Mouse (Mus musculus) monocyte, adult 2 months (primary cell): ENCODE measurements around the gene Tsga10ip.
A peak's percentile ranks its signal among the peaks of the same experiment; 100 is the strongest.
"Not testable (repeated sequence)": the region's sequence is repeated elsewhere in the genome, so short reads cannot be mapped to it uniquely, and the experiment has no call there.

Experiments
- DNase-seq, 2 experiments: peaks; one replicate each; pipeline ENCODE4 v3.0.0; 2022; ENCODE audit warnings: low spot score in 2 of 2, low read depth in 1 of 2

The Tsga10ip gene

DNA sequence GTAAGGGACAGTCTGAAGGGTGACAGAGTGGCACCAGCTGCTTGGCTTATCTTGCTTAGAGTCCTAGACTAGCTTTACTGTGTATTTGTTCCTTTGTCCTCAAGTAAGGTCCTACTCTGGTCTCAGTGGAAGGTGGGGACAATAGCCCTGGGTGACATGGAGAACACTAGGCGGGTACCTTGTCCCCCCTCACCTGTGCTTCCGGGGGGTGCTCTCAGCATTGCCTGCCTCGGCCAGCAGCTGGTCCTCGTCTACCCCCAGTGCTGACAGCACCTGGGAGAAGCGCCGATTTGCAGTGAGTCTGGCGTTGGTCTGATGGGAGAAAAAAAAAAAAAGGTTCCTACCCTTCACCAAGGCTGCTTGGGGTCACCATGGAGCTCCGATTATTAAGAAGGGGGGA lies 11.9 kb downstream of the Tsga10ip start:
- no peak for DNase-seq

DNA sequence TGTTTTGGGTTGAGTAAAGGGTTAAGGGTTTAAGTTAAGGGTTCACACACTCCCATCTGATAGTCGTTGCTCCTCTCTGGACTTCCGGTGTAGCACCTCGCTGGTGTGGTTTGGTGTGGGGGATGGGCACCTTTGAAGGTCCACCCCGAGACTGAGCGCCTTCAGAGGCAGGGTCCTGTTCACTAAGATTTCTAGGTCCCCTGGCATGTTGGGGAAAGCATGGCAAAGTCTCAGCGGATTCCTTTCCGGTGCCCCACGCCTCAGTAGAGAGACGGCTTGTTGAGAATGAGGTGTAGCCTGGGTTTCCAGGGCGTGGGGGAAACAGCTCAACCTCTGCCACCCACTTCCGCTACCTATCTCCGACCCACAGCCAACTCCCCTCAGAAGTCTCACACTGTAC lies 12.7 kb downstream of the Tsga10ip start:
- DNase-seq, result no peak

DNA sequence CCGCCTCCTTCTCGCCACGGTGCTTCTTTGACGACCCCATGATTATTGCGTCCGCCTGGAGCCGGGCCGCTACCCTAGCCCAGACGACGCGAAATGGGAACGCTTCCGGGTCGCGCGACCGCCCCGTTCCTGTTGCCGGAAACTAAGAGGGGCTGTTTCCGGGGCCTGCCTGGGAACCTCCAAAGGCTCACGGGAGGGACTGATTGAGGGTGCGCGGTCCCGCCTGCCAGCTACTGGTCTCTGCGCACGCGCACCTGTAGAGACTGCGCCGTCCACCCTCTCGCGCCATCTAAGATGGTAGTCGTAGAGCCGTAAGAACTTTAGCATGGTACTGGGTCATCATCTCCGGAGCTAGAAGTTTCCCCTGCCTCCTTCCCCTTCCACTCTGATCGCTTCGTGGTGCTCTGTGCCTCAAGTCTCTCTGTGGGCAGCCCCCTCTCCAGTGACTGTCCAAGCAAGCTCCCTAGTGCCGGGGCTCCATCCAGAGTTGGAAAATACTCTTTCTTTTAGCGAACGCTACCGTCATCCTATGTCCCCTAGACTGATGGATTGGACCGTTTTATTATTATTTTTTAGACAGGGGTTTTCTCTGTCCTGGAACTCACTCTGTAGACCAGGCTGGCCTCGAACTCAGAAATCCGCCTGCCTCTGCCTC lies 13.6 kb downstream of the Tsga10ip start, which contains the start of gene Sart1:
Sart1 (minus strand) TSS at position 116 of the 655 bp plus-strand sequence.
- peak; percentile 85 to 87 for DNase-seq

DNA sequence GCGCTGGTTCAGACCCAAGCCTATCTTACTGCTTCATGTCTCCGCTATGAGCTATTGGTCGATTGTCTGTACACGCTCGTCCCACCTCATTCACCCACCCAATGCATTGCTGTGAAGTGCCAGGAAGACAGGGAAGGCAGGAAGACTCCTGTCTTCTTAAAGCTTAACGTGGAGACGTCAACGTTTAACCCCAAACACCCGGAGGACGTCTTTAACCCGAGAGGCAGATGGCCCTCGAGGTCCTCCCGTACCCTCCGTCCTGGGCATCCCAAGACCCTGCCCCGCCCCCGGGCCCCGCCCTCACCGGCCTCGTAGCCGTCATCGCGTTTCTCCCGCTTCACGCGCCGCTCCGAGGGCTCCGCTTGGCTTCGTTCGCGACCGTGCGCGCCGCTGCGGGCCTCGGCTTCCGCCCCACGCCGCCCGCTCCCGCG lies 14.3 kb downstream of the Tsga10ip start:
- no peak for DNase-seq

DNA sequence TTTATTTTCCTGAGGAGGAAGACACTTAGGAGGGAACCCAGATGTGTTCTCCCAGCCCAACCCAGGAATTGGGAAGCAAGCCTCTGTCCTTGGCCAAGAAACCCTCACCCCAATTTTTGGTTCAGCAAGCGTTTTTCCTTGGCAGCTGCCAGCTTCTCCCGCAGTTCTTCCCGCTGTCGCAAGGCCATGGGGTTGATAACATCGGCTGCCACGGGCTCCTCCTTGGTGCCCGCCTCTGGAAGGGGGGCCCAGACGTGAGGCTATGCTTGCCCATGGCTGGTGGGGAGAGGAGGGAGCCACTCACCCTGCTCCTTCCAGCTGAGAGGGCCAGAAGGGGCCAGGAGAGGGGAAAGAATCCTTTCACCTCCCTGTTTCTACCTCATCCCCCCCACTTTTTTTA lies 17.6 kb downstream of the Tsga10ip start:
- no peak for DNase-seq

DNA sequence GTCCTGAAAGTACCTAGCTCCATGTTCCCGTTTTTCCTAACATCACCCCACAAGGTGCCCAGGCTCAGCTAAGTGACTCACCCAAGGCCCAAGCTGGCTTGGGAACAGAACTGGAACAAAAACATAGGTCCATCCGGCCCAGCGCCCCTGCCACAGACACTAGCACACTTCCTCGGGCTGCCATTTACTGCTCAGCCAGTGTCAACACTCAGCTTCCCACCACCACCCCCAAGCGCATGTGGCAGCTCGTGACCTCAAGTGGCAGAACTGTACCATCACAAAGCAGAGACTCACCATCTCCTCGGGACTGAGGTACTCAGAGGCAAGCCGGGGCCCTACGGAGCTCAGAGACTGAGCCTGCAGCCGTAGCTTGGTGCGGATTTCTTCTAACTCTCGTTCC lies 19.0 kb downstream of the Tsga10ip start:
- no peak for DNase-seq

DNA sequence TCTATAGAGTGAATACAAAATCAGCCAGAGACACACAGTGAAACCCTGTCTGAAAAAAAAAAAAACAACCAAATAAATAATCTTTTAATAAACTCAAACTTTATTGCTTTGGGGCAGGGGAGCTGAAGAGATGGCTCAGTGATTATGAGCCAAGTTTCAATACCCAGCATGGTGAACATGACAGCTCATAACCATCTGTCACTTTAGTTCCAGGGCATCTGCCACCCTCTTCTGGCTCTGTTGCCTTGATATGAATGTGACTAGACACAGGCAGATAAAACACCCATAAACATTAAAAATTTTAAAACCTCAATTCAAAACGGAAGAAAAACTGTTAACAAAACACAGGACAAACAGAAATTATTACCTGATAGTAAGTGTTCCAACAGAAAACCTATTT lies 24.9 kb downstream of the Tsga10ip start:
- no peak for DNase-seq

DNA sequence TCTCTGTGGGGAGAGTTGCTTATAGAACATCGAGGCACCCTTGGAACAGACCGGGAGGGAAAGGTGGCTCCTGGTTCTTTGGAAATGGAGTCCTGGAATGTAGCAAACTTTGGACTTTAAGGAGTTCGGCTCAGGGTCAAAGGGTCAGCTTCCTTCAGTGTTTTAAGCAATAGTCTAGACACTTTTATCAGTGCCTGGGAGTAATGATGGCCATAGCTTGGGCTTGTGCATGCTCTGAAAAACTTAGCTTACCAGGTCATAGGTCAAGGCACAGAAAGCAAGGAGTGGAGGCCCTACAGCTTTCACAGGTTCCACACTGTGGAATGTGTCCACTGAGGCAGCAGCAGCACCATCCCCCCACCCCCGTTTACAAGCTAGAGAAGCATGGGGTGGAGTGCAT lies 27.6 kb downstream of the Tsga10ip start:
- DNase-seq, result no peak

DNA sequence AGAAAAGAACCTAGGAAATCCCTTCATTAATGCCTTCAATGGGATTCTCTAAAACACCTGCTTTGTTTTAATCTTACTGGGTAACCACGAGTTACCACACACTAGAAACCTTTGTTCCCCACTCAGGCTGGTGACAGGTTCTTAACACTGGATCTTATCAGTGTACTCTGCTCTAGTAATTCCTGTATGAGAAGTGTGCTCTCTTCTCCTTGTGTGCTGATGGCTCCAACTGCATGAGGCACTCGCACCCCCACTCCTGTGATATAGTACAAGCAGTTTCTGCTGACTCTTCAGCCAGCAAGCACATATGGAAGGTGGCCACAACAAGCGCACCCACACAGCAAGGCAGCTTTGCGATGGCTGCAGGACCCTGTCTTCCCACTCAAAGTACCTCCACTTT lies 28.1 kb downstream of the Tsga10ip start:
- DNase-seq, result no peak

DNA sequence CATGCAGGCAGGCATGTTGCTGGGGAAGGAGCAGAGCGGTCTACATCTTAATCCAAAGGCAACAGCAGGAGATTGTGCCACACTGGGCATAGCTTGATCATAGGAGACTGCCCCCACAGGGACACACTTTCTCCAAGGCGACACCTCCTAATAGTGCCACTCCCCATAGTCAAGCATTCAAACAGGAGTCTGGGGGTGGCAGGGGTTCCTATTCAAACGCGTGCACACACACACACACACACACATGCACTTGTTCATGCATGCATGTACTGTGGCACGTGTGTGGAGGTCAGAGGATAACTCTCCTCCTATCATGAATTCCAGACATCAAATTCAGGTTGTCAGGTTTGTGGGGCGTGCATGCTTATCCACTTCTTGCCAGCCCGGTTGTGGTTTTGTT lies 29.6 kb downstream of the Tsga10ip start:
- DNase-seq, result no peak

DNA sequence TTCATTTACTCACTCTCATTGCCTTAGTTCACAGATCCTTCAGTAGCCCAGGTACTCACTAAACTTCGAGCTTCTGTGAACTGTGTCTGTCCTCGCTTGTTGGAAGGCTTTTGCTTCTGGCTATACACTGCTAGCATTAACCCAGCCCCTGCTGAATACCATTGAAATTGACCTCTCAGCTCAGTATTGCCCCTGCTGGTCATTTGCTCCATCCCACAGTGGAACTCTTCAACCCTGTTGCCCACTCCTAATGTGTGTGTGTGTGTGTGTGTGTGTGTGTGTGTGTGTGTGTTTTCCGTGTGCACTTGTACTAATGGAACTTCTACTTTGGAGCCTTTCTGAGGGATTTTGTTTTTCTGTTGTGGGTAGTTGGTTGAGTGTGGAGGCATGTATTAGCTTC lies 31.4 kb downstream of the Tsga10ip start:
- DNase-seq, result no peak

DNA sequence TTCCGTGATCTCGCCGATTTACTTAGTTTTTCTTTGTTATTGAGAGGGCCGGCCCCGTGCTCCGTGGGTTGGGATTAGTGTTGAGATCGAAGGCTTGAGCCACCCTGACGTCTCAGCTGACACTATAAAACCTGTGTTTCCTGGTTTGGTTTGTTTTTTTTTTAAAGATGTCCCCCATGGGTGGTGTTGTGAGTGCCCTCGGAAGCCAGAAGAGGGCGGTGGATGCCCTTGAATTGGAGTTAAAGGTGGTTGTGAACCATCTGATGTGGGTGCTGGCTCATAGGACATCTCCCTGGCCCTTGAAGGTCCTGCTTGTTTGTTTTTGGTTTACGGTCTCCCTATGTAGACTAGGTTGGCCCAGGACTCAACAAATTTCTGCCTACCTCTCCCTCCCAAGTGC lies 34.9 kb downstream of the Tsga10ip start:
- no peak for DNase-seq

DNA sequence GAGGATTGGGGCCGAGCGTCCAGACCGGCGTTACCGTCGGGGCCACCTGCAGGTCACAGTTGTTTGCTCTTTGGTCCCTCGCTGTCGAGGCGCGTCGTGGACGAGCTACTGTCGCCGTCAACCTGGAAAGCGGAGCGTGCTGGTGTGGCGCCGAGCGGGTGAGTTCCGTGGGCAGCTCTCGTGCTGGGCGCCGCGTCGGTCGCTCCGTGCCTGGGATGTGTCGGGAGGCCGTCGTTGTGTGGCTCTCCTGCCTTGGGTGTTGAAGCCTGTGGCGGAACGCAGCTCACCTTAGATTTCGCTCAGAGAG lies 35.3 kb downstream of the Tsga10ip start, which contains the start of gene Banf1:
Banf1 (minus strand) TSS at position 116 of the 307 bp plus-strand sequence.
- DNase-seq, result no peak

DNA sequence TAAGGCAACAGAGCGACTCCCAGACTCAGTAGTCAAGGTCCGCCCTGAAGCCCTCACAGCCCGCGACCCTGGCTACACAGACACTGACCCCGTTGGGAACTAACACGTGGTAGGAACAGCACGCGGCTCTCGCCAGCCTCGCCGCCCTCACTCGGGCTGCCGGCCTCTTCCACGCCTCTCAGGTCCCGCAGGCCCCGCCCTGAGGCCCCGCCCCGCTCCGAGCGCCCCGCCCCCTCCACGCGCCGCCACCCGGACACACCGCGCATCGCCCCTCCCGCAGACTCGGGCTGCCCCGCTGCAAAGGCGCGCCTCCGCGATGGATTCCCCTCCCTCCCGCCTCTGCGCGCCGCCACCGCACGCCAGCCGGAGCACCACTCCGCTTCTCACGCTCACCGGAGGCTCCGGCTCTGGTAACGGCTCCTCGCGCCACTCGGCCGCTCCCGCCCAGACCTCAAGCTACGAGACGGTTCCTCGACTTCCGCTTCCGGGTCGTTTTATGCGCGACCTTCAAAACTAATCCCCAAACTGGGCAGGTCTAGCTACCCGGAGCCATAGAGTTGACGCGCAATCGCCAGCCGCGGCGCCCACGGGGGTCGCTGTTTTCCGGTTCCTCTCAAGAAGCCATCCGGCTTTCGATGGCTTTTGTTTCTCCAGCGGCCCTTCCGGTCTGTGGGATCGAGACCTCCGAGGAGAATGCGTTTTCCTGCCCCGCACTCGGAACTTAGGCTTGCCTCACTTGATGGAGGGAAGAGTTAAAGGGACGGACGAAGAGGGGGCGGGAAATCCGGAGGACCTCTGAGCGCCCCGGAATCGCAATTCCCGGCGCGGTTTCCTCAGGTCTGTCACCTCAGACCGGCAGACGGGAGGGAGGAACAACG lies 35.9 kb downstream of the Tsga10ip start, which contains the start of gene Eif1ad:
Eif1ad (plus strand) TSS at position 567 of the 878 bp plus-strand sequence.
- DNase-seq, result peak; percentile 86 to 94

DNA sequence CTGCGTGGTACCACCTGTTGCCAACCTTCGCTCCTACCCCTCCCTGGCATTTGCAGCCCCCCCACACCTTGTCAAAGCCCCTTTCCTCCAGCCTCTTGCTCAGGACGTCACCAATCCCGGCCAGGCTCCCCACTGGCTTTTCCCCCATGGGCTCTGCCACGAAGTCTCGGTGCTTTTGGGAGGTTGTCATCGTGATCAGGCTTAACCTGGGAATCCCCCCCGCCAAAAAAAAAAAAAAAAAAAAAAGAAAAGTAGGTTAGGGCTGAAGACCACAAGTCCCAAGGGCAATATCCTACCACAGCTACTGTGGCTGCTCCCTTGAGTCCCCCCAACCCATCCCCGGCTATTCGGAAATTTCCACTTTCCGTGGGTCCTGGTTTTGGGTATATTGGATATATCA lies 36.6 kb downstream of the Tsga10ip start:
- no peak for DNase-seq

DNA sequence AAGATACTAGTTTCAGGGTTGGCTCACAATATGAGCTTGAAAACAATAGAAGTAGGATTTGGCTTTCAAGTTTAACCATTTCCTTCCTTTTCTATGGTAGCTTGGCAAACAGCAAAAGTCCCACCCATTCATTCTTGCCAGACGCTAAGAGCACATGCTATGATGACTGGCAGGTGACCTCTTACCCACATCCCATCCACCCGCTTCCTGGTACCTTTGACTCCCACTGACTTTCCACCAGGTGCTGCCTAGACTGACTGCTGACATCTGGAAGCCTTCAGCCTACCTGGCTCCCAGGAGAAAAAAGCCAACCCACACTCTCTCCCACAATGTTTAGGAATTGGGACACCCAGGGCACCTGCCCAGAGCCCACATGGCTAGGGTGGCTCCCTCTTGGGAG lies 38.2 kb downstream of the Tsga10ip start:
- DNase-seq, result no peak

DNA sequence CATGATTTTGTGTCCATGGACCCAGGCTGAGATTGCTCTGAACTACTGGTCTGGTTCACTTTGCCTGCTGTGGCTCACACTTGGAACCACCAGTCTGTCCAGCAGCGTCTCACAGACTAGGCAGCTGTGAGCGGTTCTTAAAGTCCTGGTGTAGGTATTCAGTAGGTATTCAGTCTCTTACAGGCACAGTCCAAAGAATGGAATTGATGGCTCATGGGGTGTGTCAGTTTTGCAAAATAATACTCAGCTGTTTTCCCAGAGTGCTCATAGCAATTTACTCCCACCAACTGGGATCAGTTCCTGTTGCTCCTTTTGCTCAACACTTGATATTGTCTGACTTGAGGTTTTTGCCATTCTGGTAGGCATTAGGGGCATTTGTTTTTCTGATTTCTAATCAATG lies 40.1 kb downstream of the Tsga10ip start:
- DNase-seq, result no peak

DNA sequence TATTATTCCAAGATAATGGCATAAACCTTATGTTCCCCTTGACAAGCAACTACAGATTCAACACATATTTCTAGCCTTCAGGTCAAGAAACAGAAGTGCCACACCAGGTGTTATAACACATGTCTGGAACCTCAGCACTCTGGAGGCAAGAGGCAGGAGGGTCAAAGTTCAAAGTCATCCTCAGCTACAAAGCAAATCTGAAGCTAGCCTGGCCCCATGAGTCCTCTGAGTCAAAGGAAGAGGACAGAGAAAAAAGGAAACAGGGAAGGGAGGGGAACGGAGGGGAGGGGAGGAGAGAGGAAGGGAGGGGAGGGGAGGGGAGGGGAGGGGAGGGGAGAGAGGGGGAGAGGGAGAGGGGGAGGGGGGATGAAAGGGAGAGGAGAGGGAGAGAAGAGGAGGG lies 46.2 kb downstream of the Tsga10ip start:
- DNase-seq, result no peak

DNA sequence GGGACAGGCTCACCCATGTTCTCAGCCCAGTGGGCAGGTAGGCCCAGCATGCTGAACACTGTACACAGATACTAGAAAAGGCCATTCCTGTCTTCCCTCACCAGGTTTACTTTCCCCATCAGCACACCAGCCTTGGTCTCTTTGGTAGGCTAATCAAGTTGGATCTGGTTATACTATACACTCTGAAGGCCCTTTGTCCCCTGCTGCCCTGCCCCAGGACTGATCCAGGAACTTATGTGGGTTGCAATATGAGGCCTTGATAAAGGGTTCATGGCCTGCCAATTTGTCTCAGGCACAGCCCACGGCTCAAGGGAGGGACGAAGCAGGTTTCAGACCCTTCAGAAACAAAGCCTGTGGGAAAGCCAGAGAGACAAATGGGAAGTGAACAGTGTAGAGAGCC lies 48.7 kb downstream of the Tsga10ip start:
- no peak for DNase-seq

DNA sequence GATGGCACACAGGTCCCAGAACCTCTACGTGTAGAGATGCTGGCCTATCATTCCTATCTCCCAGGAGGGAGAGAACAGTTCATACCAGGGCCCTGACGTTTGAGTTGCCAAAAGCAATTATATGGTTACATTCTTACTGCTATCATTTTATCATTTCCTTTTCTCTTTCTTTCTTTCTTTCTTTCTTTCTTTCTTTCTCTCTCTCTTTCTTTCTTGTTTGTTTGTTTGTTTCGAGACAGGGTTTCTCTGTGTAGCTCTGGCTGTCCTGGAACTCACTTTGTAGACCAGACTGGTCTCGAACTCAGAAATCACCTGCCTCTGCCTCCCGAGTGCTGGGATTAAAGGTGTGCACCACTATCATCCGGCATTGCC lies 52.8 kb downstream of the Tsga10ip start, which contains the start of gene Cst6:
Cst6 (minus strand) TSS at position 73 of the 372 bp plus-strand sequence.
- not testable (repeated sequence) for DNase-seq

DNA sequence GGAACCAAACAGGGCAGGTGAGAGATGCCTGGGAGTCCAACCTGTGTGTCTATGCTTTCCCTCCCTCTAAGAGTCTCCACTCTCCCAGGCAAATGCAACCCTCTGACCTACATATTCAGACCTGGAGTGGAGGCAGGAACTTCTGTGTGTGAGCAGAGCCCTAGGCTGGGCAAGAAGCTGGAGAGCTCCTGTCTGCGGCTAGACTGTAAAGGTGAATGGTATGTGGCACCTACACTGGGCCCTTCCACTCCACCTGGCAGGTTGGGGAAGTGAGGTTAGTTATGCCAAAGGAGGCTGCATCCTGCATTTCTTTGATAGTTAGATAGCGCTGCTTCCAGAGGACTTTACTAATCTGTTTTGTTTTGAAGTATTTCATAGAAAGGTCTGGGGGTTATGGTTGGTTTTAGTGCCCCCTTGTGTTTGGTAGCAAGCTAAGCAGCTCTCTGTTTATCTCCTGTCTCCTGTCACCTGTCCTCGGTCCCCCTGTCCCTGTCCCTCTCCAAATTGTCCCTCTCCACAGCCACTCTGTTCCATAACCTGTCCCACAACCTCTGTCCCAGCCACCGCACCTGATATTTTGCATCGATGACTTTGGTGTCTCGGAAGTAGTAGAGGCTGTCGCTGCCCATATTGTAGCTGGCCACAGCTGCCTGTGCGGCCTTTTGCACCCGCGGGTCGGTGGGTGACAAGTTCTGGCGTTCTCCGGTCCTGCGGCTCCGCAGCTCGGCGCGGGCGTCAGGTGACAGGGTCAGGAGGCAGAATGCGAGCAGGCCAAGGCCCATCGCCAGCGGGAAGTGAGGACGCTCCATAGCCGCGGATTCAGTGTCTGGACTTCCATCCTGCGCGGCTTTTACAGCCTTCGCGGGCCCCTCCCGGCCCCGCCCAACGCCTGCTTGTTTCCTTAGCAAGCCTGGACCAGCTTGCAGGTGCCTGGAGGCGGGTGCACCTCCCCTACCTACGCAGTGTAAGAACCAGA lies 53.5 kb downstream of the Tsga10ip start:
- no peak for DNase-seq
